Mouse (Mus musculus) CH12.LX (cell line): Measurements from ENCODE around the gene Ugt2b38.
"Not testable (repeated sequence)": the region's sequence is repeated elsewhere in the genome, so short reads cannot be mapped to it uniquely, and the experiment has no call there.

Source experiments
- CTCF ChIP-seq, 2 experiments: IDR thresholded peaks in 1 of 2; conservative IDR thresholded peaks in 1 of 2; 2 replicates each; pipeline ENCODE4 v1.5.1; 2011 to 2012; ENCODE audit warnings: low read depth in 2 of 2, low read length in 2 of 2, improper control_type of control experiment in 1 of 2, inconsistent platforms in 1 of 2, mild to moderate bottlenecking in 1 of 2, moderate library complexity in 1 of 2
- MAX ChIP-seq: IDR thresholded peaks from 2 replicates; pipeline ENCODE4 v1.6.1; 2011; ENCODE audit warnings: low read length, improper control_type of control experiment
- NELFE ChIP-seq: IDR thresholded peaks from 2 replicates; pipeline ENCODE4 v1.6.1; 2011; ENCODE audit warnings: low read depth, low read length, improper control_type of control experiment
- SIN3A ChIP-seq: IDR thresholded peaks from 2 replicates; pipeline ENCODE4 v1.6.1; 2012; ENCODE audit warnings: low read length, improper control_type of control experiment, inconsistent platforms
- TCF12 ChIP-seq: IDR thresholded peaks from 2 replicates; pipeline ENCODE4 v1.6.1; 2014; ENCODE audit warnings: low read depth, mild to moderate bottlenecking, inconsistent platforms, low read length, improper control_type of control experiment

GRCm38 (mm10) chr5:87452514-87452913 lies 28.5 kb upstream of the Ugt2b38 start:
- TF ChIP-seq MAX; CTCF (conservative IDR thresholded peaks at IDR 0.05 in 1 of 2, IDR thresholded peaks at IDR 0.05 in 1 of 2; ENCODE audit: low read depth in 2 of 2, low read length in 2 of 2); TCF12; SIN3A; NELFE: not testable (repeated sequence)
